Mouse (Mus musculus): ENCODE measurements around the gene Hectd2. TPM values are rescaled to one million over a fixed set of nuclear protein-coding genes. Genes with fewer than 3 reads are reported as not detected.

Hectd2 gene
- polyA plus RNA-seq, 1 experiment: not detected

DNA sequence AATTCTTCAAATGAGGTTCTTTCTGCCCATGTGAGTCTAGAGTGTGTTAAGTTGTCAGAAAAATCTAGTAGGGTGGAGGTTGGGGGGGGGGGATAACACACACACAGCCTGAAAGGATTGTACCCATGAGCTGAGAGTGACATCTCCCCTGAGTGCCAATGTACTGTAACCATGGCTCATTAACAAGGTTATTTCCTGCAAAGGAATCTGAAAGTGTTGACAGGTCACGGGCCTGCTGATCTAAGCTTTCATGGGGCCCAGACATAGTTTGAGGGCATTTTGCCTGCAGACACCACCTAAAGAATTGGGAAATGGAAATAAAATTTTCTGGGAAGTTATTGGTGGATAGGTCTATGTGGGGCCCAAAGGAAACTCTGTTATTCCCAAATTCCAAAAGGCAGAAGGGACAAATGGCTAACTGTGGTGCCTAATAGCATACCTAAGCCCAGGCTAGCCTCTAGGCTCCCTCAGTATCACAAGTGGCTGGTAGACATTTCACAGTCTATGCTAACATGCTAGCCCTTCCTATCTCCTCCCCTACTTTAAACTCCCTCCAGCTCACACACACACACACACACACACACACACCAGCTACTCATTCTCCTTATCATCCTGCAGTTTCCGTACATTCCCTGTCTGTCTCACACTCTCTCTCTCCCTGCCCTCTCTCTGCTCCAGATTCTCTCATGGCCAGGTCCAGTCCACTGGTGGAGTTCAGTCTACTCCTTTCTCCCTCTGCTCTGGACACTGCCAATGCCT is 114.6 kb downstream of the Hectd2 start:
- 85% methylated on average over 2 of the region's 2 CpGs for WGBS
- Histone ChIP-seq H3K27ac (ENCODE audit: insufficient read depth, low read depth, low read length) (no peak overlapping the region), H3K4me3 (ENCODE audit: insufficient read depth, low read depth, low read length) (no peak overlapping the region), H3K4me1 (ENCODE audit: control insufficient read depth, insufficient read depth, low read length) (peaks cover 2% of the 10 kb centered on the region; the same call in 1 of the 2 replicates)
- TF ChIP-seq POLR2A (IDR thresholded peaks at IDR 0.05; ENCODE audit: insufficient read depth, low read depth, low read length): no peak
- TF ChIP-seq CTCF (IDR thresholded peaks at IDR 0.05; ENCODE audit: insufficient read depth, low read depth, low read length): no peak

DNA sequence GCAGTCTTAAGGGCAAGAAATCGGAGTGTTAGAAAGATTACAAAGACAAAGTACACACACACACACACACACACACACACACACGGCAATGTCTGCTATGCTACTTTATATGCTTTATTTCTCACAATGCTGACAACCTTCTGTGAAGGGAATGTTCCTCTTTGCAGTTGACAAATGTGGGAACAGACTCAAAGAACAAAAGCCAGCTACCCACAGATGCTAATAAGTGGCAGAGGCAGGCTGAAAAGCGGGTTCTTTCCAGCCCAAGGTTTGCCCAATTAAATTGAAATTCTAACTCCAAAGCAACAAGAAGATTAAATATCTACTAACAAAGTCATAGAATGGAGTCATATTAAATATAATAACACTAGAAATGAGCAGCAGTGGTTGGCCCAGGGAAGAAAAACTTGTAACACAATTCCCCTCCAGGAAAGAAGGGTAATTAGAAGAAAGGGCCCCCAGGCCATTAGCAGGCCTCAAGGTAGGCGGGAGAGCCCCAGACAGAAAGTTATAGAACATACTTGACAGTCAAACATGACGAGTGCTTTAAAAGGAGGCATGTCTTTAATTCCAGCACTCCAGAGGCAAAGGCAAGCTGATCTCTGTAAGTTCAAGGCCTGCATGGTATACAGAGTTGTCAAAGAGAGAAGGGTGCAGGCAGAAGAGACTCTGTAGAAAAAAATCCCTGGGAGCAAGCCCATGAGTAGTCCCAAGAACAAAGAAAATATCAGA is 115.4 kb downstream of the Hectd2 start:
- TF ChIP-seq POLR2A (IDR thresholded peaks at IDR 0.05; ENCODE audit: insufficient read depth, low read depth, low read length) (no peak), CTCF (IDR thresholded peaks at IDR 0.05; ENCODE audit: insufficient read depth, low read depth, low read length) (no peak)
- no peak overlapping the region for H3K4me3 ChIP-seq (ENCODE audit: insufficient read depth, low read depth, low read length)
- WGBS: 49% methylated on average over 5 of the region's 5 CpGs
- H3K4me1 ChIP-seq (ENCODE audit: control insufficient read depth, insufficient read depth, low read length): peaks cover 2% of the 10 kb centered on the region; the same call in 1 of the 2 replicates
- no peak overlapping the region for H3K27ac ChIP-seq (ENCODE audit: insufficient read depth, low read depth, low read length)

Other genes with a start within 250 kb of the Hectd2 start
- gene Pcgf5, start 206.3 kb upstream of the Hectd2 start, polyA plus RNA-seq (2012; ENCODE audit: insufficient read depth, insufficient read length, low replicate concordance, missing spikeins): 318 TPM in 1 of 2 replicates, not detected in the other
- not detected in 2 replicates for gene Ppp1r3c, start 182.0 kb downstream of the Hectd2 start, polyA plus RNA-seq (2012; ENCODE audit: insufficient read depth, insufficient read length, low replicate concordance, missing spikeins)